Mouse (Mus musculus): ENCODE results near the gene Gm4787. TPM values are rescaled to one million over a fixed set of nuclear protein-coding genes. Genes with fewer than 3 reads are reported as not detected.
"Not testable (repeated sequence)": the region's sequence is repeated elsewhere in the genome, so short reads cannot be mapped to it uniquely, and the experiment has no call there.

The Gm4787 gene
- 1 to 10 TPM; 1.4 to 3.0 TPM for total RNA-seq (2021)
- long read RNA-seq, result 0 reads

DNA sequence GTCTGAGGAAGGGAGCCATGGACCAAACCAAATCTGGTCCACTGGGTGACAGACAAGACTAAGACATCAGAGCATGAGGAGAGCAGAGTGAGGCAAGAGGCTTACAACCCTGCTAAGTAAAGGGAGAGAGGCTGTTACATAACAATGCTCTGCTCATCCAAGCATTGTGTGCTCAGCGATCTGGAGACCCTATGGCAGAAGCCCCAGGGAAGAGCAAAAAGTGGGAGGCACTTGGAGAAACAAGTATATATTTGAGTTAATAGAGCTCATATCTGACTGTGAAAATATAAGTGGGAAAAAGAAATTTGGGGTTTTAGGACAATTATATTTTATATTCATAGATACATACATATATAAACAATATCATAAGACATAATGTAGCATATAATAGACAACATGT is at the start of gene Gm4787:
Gene Gm4787 (minus strand): TSS at position 101 of the 400 bp plus-strand sequence.
- DNase-seq (ENCODE audit: low spot score in 2 of 2), result not testable (repeated sequence)

GRCm38 (mm10) chr12:81421846-81422245 is 42.6 kb upstream of the Gm4787 start, which contains the start of gene Adam4:
Gene Adam4, minus strand, starts transcription at chr12:81421946.
- DNase-seq (ENCODE audit: low spot score in 2 of 2), result no peak

DNA sequence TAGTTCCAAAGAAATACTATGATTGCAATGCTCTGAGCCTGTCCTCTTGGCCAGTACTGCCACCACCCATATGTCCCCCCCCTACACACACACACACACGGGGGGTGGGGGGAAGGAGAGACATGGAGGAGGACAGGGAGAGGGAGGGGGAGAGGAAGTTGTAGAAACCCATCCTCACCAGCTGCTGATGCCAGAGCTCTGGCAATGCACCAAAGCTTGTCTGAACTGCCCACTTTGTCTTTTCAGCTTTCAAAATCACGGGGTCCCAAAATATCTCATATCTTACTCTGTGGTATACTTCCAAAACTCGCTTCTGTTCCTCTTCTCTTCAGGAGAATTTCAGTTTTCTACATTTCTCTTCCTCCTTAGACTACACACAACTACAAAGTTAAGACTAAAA is 33.9 kb upstream of the Gm4787 start:
- no peak for DNase-seq (ENCODE audit: low spot score in 2 of 2)

- no peak for DNase-seq (ENCODE audit: low spot score in 2 of 2)
Observed at GRCm38 (mm10) chr12:81408966-81409365, 29.7 kb upstream of the Gm4787 start.

- peak; percentile 78 to 82 for DNase-seq (ENCODE audit: low spot score in 2 of 2)
Observed at GRCm38 (mm10) chr12:81402187-81402586, 22.9 kb upstream of the Gm4787 start.

GRCm38 (mm10) chr12:81333841-81334240 is 45.4 kb downstream of the Gm4787 start:
- DNase-seq (ENCODE audit: low spot score in 2 of 2), result no peak

DNA sequence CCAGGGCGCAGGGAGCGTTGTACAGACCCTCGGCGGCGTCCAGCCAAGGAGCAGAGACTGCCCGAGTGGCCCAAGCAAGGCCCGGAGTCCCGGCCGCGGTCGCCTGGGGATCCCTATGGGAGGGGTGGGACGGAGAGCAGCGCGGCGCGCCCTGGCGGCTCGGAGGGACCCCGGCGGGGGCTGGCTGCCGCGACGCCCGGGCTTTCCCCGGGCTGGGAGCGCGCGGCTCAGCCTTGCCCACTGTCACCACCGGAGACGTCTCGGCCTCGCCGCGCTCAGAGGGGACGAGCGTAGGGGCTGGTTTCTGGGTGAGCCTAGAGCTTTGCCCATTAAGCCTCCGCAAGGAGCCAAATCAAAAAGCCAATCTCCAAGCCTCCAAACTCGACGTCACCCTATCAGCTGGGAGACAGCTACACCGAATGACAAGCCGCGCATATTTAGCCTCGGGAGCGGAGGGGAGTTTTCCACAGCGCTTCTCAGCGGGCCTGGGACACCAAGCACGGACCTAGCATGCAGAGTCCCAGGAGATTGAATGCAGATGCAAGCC is 46.3 kb downstream of the Gm4787 start, which contains the start of gene Slc8a3:
Gene Slc8a3 (minus strand): TSS at position 306 of the 547 bp plus-strand sequence.
- DNase-seq (ENCODE audit: low spot score in 2 of 2), result peak; percentile 60 to 63

DNA sequence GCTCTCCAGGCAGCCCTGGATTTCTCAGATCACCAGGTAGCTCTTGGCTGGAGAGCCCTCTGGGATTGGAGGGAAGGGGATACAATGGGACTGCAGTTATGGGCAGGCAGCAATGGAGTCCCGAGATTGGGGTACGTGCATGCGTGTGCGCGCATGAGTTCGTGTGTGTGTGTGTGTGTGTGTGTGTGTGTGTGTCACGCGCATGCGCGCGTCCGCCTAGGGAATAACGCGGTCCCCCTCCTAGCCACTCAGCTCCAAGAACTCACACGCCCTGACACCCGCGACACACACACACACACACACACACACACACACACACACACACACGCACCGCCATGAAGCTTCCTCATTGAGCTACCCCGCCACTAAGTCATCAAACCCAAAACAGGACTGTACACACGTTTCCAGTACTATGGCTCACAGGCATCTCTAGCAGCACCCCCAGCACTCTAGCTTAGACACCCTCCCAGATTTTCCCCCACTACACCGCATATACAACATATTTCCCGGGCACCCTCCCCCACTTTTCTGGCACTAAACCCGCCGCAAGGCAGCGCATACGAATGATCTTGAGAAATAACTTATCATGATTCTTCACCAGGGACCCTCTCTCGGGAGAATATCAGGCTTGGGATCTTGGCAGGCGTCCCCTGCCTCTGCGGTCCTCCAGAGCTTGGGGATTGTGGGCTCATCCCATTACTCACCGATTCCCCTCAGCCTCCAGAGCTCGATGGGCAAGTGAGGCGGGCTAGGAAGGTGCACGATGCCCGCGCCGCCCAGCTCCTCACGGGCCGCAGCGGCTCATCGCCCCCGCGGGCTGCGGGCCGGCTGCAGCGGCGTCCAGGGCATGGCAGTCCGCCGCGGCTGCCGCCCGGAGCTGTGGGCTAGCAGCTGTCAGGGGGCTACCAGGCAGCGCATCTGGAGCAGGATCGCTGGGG is 47.1 kb downstream of the Gm4787 start:
- DNase-seq (ENCODE audit: low spot score in 2 of 2), result peak; percentile 68 to 71

DNA sequence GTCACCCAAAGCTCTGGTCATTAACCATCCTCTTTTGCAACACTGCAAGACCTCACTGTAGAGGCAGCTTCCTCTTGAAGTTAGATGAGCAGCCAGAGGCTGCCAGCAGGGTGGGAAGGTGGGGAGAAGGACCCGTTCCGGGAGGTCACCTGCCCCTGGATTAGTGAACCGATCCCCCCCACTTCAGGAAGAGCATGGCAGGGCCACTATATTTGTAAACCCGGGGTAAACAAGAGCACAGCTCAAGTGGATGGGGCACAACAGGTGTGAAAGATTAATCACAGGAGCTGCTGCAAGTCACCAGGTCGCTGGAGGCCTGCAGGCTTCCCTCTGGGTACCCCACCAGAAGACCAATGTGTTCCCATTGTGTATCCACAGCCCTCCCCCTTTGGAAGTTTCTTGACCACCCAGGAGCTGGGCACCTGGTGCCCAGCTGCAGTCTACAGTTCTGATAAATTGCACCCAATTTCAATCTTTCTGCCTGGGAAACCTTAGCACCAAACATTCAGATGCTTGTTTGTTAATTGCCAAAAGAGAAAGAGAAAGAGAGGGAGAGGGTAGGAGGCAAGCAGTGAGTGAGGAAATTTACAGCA is 48.1 kb downstream of the Gm4787 start:
- no peak for DNase-seq (ENCODE audit: low spot score in 2 of 2)

Other genes with a start within 250 kb of the Gm4787 start
- gene Slc8a3, start 46.3 kb downstream of the Gm4787 start, total RNA-seq (2021), result 10 to 100 TPM; 20.7 to 28.5 TPM
- 1 to 10 TPM; 1.9 to 3.2 TPM for gene Adam4, start 42.5 kb upstream of the Gm4787 start, total RNA-seq (2021)
- gene Cox16, start 105.7 kb upstream of the Gm4787 start, total RNA-seq (2021), result 10 to 100 TPM; 35.9 to 49.9 TPM
- gene Gm20498, start 153.4 kb upstream of the Gm4787 start, total RNA-seq (2021), result 10 to 100 TPM; 42.1 to 42.7 TPM
- gene Synj2bp, start 153.4 kb upstream of the Gm4787 start, total RNA-seq (2021), result 10 to 100 TPM; 19.8 to 21.6 TPM
- gene Adam21, start 189.0 kb upstream of the Gm4787 start, total RNA-seq (2021), result under 1 TPM; 0.23 to 0.29 TPM
- 10 to 100 TPM; 25.1 to 26.2 TPM for gene Med6, start 215.5 kb upstream of the Gm4787 start, total RNA-seq (2021)